Mouse (Mus musculus): ENCODE results near the gene Cmbl. TPM values are rescaled to one million over a fixed set of nuclear protein-coding genes. Genes with fewer than 3 reads are reported as not detected.

The Cmbl gene
- polyA plus RNA-seq (2012; rRNA removed; ENCODE audit: low replicate concordance) = 69.5 and 268 TPM in 2 replicates

DNA sequence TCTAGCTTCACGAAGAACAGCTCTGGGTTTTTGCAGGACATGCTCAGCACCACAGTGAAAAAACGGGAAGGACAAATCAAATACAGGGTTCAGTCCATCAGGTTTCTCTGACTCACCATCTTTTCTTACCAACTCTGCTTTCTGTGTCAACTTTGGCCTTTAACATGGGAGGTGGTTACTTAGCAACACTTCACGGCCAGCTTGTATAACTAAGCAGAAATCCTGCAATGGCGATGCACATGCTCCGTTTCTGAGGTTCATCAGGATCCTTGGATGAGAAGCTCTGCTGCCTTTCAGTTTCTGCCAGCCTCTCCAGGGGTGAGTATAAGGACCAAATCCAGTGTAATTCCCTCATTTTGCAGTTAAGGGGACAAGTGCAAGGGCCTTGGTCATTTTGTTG lies at the start of gene Cmbl:
TSS of gene Cmbl (plus strand) at position 206 of the 400 bp plus-strand sequence.

GRCm38 (mm10) chr15:31530659-31531445 lies 34.3 kb upstream of the Cmbl start, which contains the start of gene March6:
Gene March6, minus strand, starts transcription at chr15:31531053.

DNA sequence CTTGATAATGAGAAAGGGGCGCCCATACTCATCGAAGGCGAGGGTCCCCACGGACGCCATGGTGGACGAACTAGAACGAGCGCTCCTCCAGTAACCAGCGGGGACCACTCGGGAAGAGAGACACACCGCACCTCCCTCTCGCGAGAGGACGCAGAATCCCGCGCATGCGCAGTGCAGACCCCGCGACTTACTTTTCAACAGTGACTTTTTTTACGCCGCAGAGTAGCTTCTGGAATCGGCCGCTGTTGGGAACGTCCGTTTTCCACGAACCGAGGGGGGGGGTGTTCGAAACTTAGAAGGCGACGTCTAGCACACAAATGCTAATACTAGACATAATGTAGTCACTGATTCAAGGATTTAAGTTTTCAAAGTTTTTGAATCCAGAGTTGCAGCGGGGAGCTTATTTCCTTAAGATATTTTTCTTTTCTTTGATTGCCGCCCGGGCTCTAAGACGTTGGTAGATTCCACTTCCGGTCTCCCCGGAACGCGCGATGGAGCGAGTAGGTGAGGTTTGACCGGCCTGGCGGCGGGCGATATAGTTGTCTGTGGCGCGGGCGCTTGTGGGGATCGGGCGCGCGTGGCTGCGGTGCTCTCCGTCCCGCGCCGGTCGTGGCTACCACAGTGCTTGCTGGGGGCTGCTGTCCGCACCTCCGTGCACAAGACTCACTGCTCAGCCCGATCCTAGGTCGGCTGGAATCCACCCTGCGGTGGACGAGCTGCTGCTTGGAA lies 36.6 kb downstream of the Cmbl start, which contains the start of the genes Cct5 and Fam173b:
TSS of gene Cct5 (minus strand) at position 159 of the 729 bp plus-strand sequence.
TSS of gene Fam173b (plus strand) at position 207 of the 729 bp plus-strand sequence.

Other genes with a start within 250 kb of the Cmbl start
- gene Ankrd33b, start 197.7 kb upstream of the Cmbl start, polyA plus RNA-seq (2012; rRNA removed; ENCODE audit: low replicate concordance) = 0.76 and 3.2 TPM in 2 replicates
- gene Ropn1l, start 111.7 kb upstream of the Cmbl start, polyA plus RNA-seq (2012; rRNA removed; ENCODE audit: low replicate concordance) = 2.5 and 6.3 TPM in 2 replicates
- gene March6, start 34.3 kb upstream of the Cmbl start, polyA plus RNA-seq (2012; rRNA removed; ENCODE audit: low replicate concordance) = 21.1 and 23.6 TPM in 2 replicates
- 96.5 and 173 TPM in 2 replicates for gene Cct5, start 36.4 kb downstream of the Cmbl start, polyA plus RNA-seq (2012; rRNA removed; ENCODE audit: low replicate concordance)
- 9.7 and 18.7 TPM in 2 replicates for gene Fam173b, start 36.5 kb downstream of the Cmbl start, polyA plus RNA-seq (2012; rRNA removed; ENCODE audit: low replicate concordance)